Mouse (Mus musculus): Measurements from ENCODE around the gene Ccdc7b.
"Not testable (repeated sequence)": the region's sequence is repeated elsewhere in the genome, so short reads cannot be mapped to it uniquely, and the experiment has no call there.

The Ccdc7b gene

GRCm38 (mm10) chr8:129066834-129067233 lies at the start of gene Ccdc7b:
Gene Ccdc7b, plus strand, starts transcription at chr8:129067134.
- not testable (repeated sequence) for DNase-seq (ENCODE audit: low spot score)

- not testable (repeated sequence) for DNase-seq (ENCODE audit: low spot score)
Observed at GRCm38 (mm10) chr8:129065417-129065816, 1.5 kb upstream of the Ccdc7b start, which contains the start of gene Ccdc7a. Gene Ccdc7a, minus strand, starts transcription at chr8:129065517.

GRCm38 (mm10) chr8:129115761-129116160 lies 48.8 kb downstream of the Ccdc7b start:
- DNase-seq (ENCODE audit: low spot score): not testable (repeated sequence)

- DNase-seq (ENCODE audit: low spot score): no peak
Observed at GRCm38 (mm10) chr8:129131561-129131960, 64.6 kb downstream of the Ccdc7b start, which contains the start of gene Gm10999. Gene Gm10999, minus strand, starts transcription at chr8:129131661.

- DNase-seq (ENCODE audit: low spot score): no peak
Observed at GRCm38 (mm10) chr8:129133475-129133874, 66.5 kb downstream of the Ccdc7b start.

Measured in ovary, adult 18-20 months (tissue).